Mouse (Mus musculus): ENCODE measurements around the gene Zbtb42. TPM values are rescaled to one million over a fixed set of nuclear protein-coding genes. Genes with fewer than 3 reads are reported as not detected.

The Zbtb42 gene
- polyA plus RNA-seq, 1 experiment from 2014 or later, result 0.40 TPM

- Histone ChIP-seq H3K4me3 (replicated peaks) (peak overlapping the region; percentile 64), H3K4me2 (peak overlapping the region; percentile 78), H3K9ac (peak overlapping the region; percentile 50), H3K36me3 (0 out of 2 replicates have a peak, but pooled peaks cover 4% of the 10 kb centered on the region), H3K27me3 (peaks cover 52% of the 10 kb centered on the region), H3K4me1 (replicated peaks) (peaks cover 24% of the 10 kb centered on the region), H3K9me3 (replicated peaks) (no peaks in the 10 kb centered on the region), H3K27ac (peak overlapping the region; percentile 67)
- DNase-seq (no peak), ATAC-seq (ENCODE audit: low read depth) (no peak; the same call in 1 of the 2 replicates)
- WGBS (ENCODE audit: insufficient replicate concordance), result 46% methylated on average over 12 of the region's 12 CpGs
Measured at GRCm38 (mm10) chr12:112720890-112721423, 42.3 kb downstream of the Zbtb42 start.

GRCm38 (mm10) chr12:112721424-112722239 lies 43.0 kb downstream of the Zbtb42 start:
- Histone ChIP-seq H3K4me3 (replicated peaks) (peak overlapping the region; percentile 64), H3K27ac (peak overlapping the region; percentile 67), H3K27me3 (peaks cover 52% of the 10 kb centered on the region), H3K36me3 (0 out of 2 replicates have a peak, but pooled peaks cover 4% of the 10 kb centered on the region), H3K4me2 (peak overlapping the region; percentile 78), H3K4me1 (replicated peaks) (peaks cover 24% of the 10 kb centered on the region), H3K9ac (peak overlapping the region; percentile 64), H3K9me3 (replicated peaks) (no peaks in the 10 kb centered on the region)
- 9% methylated on average over 59 of the region's 69 CpGs for WGBS (ENCODE audit: insufficient replicate concordance)
- ATAC-seq (ENCODE audit: low read depth), result peak; percentile 71
- no peak for DNase-seq

- ATAC-seq (ENCODE audit: low read depth), result peak; percentile 1; the same call in 1 of the 2 replicates
- peak overlapping the region; percentile 64 for H3K9ac ChIP-seq
- peaks cover 52% of the 10 kb centered on the region for H3K27me3 ChIP-seq
Measured at GRCm38 (mm10) chr12:112722240-112723027, 43.8 kb downstream of the Zbtb42 start.

DNA sequence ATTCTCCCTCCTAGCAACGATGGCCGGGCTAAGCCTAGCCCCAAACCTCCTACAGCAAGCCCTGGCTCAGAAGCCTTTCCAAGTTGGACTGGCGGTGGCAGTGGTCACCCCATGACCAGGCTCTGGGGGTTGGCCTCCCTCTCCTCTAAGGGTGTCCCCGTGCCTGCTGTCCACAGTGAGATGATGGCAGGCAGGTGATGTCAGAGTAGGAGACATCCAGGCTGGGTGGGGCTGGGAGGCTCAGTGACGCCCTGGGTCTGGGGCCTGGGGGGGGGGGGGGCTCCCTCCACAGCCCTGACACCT lies 44.4 kb downstream of the Zbtb42 start:
- no peaks in the 10 kb centered on the region for H3K9me3 ChIP-seq (replicated peaks)
- peaks cover 24% of the 10 kb centered on the region for H3K4me1 ChIP-seq (replicated peaks)
- peaks cover 55% of the 10 kb centered on the region for H3K27me3 ChIP-seq
- peak overlapping the region; percentile 64; the same call in 1 of the 2 replicates for H3K9ac ChIP-seq
- no peaks in the 10 kb centered on the region for H3K36me3 ChIP-seq
- no peak overlapping the region for H3K27ac ChIP-seq
- no peak for ATAC-seq (ENCODE audit: low read depth)
- DNase-seq, result no peak
- 20% methylated on average over 5 of the region's 5 CpGs for WGBS (ENCODE audit: insufficient replicate concordance)
- H3K4me3 ChIP-seq (replicated peaks), result peak overlapping the region; percentile 64
- H3K4me2 ChIP-seq, result peak overlapping the region; percentile 78

More at GRCm38 (mm10) chr12:112722240-112723027, 43.8 kb downstream of the Zbtb42 start:
- WGBS (ENCODE audit: insufficient replicate concordance), result 2% methylated on average over 61 of the region's 75 CpGs
- DNase-seq, result no peak
- peak overlapping the region; percentile 78 for H3K4me2 ChIP-seq
- H3K36me3 ChIP-seq, result 0 out of 2 replicates have a peak, but pooled peaks cover 3% of the 10 kb centered on the region
- no peaks in the 10 kb centered on the region for H3K9me3 ChIP-seq (replicated peaks)
- H3K4me1 ChIP-seq (replicated peaks), result peaks cover 24% of the 10 kb centered on the region
- H3K27ac ChIP-seq, result peak overlapping the region; percentile 43
- peak overlapping the region; percentile 64 for H3K4me3 ChIP-seq (replicated peaks)

GRCm38 (mm10) chr12:112723445-112723844 lies 44.8 kb downstream of the Zbtb42 start:
- Histone ChIP-seq H3K9me3 (replicated peaks) (no peaks in the 10 kb centered on the region), H3K27me3 (peaks cover 55% of the 10 kb centered on the region), H3K4me3 (replicated peaks) (peak overlapping the region; percentile 64; the same call in 1 of the 2 replicates), H3K4me1 (replicated peaks) (peaks cover 24% of the 10 kb centered on the region), H3K9ac (no peak overlapping the region), H3K36me3 (no peaks in the 10 kb centered on the region), H3K4me2 (peak overlapping the region; percentile 78), H3K27ac (no peak overlapping the region)
- no peak for DNase-seq
- WGBS (ENCODE audit: insufficient replicate concordance), result 78% methylated on average over 6 of the region's 6 CpGs
- no peak for ATAC-seq (ENCODE audit: low read depth)

GRCm38 (mm10) chr12:112724077-112724805 lies 45.6 kb downstream of the Zbtb42 start:
- no peak for ATAC-seq (ENCODE audit: low read depth)
- 64% methylated on average over 11 of the region's 11 CpGs for WGBS (ENCODE audit: insufficient replicate concordance)
- Histone ChIP-seq H3K27me3 (peaks cover 53% of the 10 kb centered on the region), H3K9ac (no peak overlapping the region), H3K4me2 (no peak overlapping the region), H3K27ac (no peak overlapping the region), H3K9me3 (replicated peaks) (no peaks in the 10 kb centered on the region), H3K36me3 (no peaks in the 10 kb centered on the region), H3K4me1 (replicated peaks) (peaks cover 24% of the 10 kb centered on the region), H3K4me3 (replicated peaks) (no peak overlapping the region)
- peak; percentile 36 for DNase-seq

- Histone ChIP-seq H3K27ac (no peak overlapping the region), H3K4me3 (replicated peaks) (no peak overlapping the region), H3K27me3 (peaks cover 19% of the 10 kb centered on the region), H3K4me1 (replicated peaks) (peaks cover 10% of the 10 kb centered on the region), H3K36me3 (peaks cover 5% of the 10 kb centered on the region; the same call in 1 of the 2 replicates), H3K9me3 (replicated peaks) (no peaks in the 10 kb centered on the region), H3K4me2 (no peak overlapping the region), H3K9ac (no peak overlapping the region)
- WGBS (ENCODE audit: insufficient replicate concordance), result 69% methylated on average over 8 of the region's 8 CpGs
- no peak for ATAC-seq (ENCODE audit: low read depth)
- DNase-seq, result no peak
Measured at GRCm38 (mm10) chr12:112727801-112728200, 49.2 kb downstream of the Zbtb42 start.

DNA sequence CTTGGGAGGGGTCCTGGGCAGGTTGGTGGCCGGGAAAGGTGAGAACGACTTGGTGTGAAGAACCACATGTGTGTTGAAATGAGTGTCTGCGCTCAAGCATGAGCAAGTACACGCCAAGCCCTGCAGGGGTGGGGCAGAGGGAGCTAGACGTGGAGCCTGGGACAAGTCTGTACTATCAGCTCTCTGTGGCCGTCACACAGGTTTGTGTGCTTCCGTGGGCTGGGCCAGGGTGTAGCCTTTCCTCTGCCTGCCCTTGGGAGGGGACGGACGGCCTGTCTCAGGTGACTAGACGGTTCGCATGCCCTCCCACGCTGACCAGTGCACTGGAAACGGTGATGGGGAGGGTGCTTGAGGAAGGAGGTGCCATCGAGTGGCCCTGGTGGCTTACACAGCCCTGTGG lies 52.2 kb downstream of the Zbtb42 start:
- peaks cover 5% of the 10 kb centered on the region; the same call in 1 of the 2 replicates for H3K36me3 ChIP-seq
- H3K4me1 ChIP-seq (replicated peaks), result no peaks in the 10 kb centered on the region
- H3K4me2 ChIP-seq, result no peak overlapping the region
- WGBS (ENCODE audit: insufficient replicate concordance), result 62% methylated on average over 14 of the region's 14 CpGs
- no peak for DNase-seq
- no peak overlapping the region for H3K4me3 ChIP-seq (replicated peaks)
- 0 out of 2 replicates have a peak, but pooled peaks cover 4% of the 10 kb centered on the region for H3K27me3 ChIP-seq
- no peak overlapping the region for H3K27ac ChIP-seq
- no peak for ATAC-seq (ENCODE audit: low read depth)
- H3K9me3 ChIP-seq (replicated peaks), result no peaks in the 10 kb centered on the region
- no peak overlapping the region for H3K9ac ChIP-seq
